Mouse (Mus musculus): ENCODE results near the gene Smtn.

The Smtn gene

DNA sequence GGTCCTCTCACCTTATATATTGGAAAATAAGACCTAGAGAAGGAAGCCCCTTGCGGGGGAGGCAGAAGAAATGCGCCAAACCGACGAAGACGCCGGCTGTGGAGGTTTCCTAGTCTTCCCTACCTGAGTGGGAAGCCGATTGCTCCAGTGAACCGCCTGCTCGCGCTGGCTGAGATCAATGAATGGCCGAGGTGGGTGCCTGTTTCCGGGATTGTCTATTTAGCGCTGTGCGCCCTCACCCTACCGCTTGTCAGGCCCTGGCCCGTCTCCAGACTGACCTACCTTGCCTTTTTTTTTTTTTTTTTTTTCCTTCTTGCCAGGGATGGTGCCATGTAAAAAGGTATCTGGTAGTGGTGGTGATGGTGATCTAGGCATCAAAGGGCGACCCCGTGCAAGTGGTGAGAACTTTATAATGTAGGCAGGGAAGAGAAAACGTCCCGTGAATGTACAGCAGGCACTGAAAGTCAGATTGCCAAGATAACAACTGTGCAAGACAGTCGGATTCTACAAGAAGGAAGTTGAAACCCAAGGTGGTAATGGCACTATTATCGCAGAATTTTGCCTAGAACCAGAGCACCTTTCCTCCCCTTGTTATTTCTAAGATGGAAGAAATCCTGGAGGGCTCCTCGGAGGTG lies at the start of gene Smtn:
Gene Smtn (minus strand): TSS at position 162 of the 635 bp plus-strand sequence.
- H3K27me3 ChIP-seq (ENCODE audit: control insufficient read depth, insufficient read depth, low read length, poor library complexity, severe bottlenecking) = no peaks in the 10 kb centered on the region
- no peak for DNase-seq (ENCODE audit: low read depth, low spot score)

DNA sequence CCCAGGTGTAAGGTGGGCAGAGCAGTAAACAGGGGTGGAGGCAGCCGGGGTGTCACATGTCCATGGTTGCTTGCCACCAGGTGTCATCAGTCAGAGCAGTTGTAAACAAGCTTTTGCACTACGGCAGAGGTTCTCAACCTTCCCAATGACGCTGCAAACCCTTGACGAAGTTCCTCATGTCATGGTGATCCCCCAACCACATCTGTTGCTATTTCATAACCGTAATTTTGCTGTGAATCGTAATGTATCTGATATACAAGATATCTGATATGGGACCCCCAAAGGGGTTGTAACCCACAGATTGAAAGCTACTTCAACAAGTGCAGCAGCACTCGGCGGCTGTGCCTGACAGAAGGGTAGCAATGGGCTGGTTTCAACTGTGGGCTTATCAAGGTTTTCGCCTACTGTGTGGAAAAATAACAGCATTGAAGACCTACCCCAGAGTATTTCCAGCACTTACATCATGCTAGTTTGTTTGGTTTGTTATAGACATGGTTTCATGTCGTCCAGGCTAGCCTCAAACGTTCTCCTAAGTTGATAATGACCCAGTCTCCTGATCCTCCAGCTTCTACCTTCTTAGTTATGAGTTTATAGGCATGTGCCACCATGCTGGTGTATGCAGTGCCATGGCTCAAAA lies 47.7 kb upstream of the Smtn start:
- no peak for DNase-seq (ENCODE audit: low read depth, low spot score)
- H3K27me3 ChIP-seq (ENCODE audit: control insufficient read depth, insufficient read depth, low read length, poor library complexity, severe bottlenecking) = no peaks in the 10 kb centered on the region
- H3K36me3 ChIP-seq (ENCODE audit: control insufficient read depth, insufficient read depth, low read length, poor library complexity, severe bottlenecking) = no peaks in the 10 kb centered on the region

More for the DNA sequence above, at the start of gene Smtn:
- no peaks in the 10 kb centered on the region for H3K36me3 ChIP-seq (ENCODE audit: control insufficient read depth, insufficient read depth, low read length, poor library complexity, severe bottlenecking)

DNA sequence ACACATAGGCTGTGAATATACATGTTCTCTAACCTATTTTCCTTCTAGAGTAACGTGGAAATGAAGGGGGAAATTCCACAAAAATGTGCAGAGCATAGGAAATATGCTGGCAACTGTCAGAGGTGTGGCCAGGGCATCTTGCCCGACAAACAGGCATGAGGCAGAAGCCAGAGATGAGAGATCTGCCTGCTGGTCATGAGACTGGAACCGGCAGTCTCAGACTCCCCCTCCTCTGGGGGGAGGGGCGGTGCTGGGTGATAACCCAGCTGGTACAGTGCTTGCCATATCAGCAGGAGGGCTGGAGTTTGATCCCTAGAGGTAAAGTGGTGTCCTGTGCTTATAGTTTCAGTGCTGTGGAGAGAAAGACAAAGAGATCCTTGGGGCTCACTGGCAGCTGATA lies 46.9 kb upstream of the Smtn start:
- Histone ChIP-seq H3K27me3 (ENCODE audit: control insufficient read depth, insufficient read depth, low read length, poor library complexity, severe bottlenecking) (no peaks in the 10 kb centered on the region), H3K36me3 (ENCODE audit: control insufficient read depth, insufficient read depth, low read length, poor library complexity, severe bottlenecking) (no peaks in the 10 kb centered on the region)
- no peak for DNase-seq (ENCODE audit: low read depth, low spot score)

- H3K27me3 ChIP-seq (ENCODE audit: control insufficient read depth, insufficient read depth, low read length, poor library complexity, severe bottlenecking) = no peaks in the 10 kb centered on the region
- H3K36me3 ChIP-seq (ENCODE audit: control insufficient read depth, insufficient read depth, low read length, poor library complexity, severe bottlenecking) = no peaks in the 10 kb centered on the region
- DNase-seq (ENCODE audit: low read depth, low spot score) = no peak
These were observed 45.7 kb upstream of the Smtn start for GRCm38 (mm10) chr11:3585983-3586618.

GRCm38 (mm10) chr11:3583127-3583526 lies 42.7 kb upstream of the Smtn start:
- no peaks in the 10 kb centered on the region for H3K36me3 ChIP-seq (ENCODE audit: control insufficient read depth, insufficient read depth, low read length, poor library complexity, severe bottlenecking)
- H3K27me3 ChIP-seq (ENCODE audit: control insufficient read depth, insufficient read depth, low read length, poor library complexity, severe bottlenecking) = no peaks in the 10 kb centered on the region
- no peak for DNase-seq (ENCODE audit: low read depth, low spot score)

GRCm38 (mm10) chr11:3581908-3582307 lies 41.5 kb upstream of the Smtn start:
- Histone ChIP-seq H3K27me3 (ENCODE audit: control insufficient read depth, insufficient read depth, low read length, poor library complexity, severe bottlenecking) (no peaks in the 10 kb centered on the region), H3K36me3 (ENCODE audit: control insufficient read depth, insufficient read depth, low read length, poor library complexity, severe bottlenecking) (no peaks in the 10 kb centered on the region)
- DNase-seq (ENCODE audit: low read depth, low spot score) = no peak

DNA sequence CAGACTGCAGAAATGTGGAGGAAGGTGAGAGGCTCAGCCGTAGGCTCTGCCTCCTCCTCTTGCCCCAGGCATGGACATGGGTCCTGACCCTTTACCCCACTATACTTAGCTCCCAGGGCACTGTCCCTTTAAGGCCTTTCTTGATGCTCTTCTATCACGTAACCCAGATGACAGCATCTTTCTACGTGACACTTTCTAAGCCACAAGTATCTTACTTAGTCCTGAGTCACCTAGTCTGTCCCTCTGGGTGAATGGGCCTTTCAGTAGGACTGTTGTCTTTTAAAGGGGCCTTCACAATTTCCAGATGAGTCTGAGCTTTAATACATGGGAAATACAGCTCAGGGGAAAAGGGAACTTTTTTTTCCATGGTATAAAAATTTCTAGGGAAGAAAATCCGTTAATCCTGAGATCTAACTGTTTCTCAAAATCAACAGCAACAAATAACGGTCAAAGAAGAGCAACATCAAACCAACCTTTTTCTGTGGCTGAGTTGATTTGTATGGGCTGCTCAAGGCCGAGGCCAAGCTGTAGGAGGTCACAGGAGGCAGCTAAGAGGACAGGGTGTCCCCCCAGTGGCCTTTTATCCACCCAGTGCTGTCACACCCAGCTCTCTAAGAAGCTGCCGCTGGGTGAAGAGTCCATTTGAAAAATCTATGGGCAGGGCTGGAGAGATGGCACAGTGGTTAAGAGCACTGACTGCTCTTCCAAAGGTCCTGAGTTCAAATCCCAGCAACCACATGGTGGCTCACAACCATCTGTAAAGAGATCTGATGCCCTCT lies 40.1 kb upstream of the Smtn start:
- DNase-seq (ENCODE audit: low read depth, low spot score) = no peak
- no peaks in the 10 kb centered on the region for H3K36me3 ChIP-seq (ENCODE audit: control insufficient read depth, insufficient read depth, low read length, poor library complexity, severe bottlenecking)
- H3K27me3 ChIP-seq (ENCODE audit: control insufficient read depth, insufficient read depth, low read length, poor library complexity, severe bottlenecking) = no peaks in the 10 kb centered on the region

- no peak for DNase-seq (ENCODE audit: low read depth, low spot score)
- H3K27me3 ChIP-seq (ENCODE audit: control insufficient read depth, insufficient read depth, low read length, poor library complexity, severe bottlenecking) = no peaks in the 10 kb centered on the region
- no peaks in the 10 kb centered on the region for H3K36me3 ChIP-seq (ENCODE audit: control insufficient read depth, insufficient read depth, low read length, poor library complexity, severe bottlenecking)
These were observed 37.8 kb upstream of the Smtn start for GRCm38 (mm10) chr11:3578050-3578725.

DNA sequence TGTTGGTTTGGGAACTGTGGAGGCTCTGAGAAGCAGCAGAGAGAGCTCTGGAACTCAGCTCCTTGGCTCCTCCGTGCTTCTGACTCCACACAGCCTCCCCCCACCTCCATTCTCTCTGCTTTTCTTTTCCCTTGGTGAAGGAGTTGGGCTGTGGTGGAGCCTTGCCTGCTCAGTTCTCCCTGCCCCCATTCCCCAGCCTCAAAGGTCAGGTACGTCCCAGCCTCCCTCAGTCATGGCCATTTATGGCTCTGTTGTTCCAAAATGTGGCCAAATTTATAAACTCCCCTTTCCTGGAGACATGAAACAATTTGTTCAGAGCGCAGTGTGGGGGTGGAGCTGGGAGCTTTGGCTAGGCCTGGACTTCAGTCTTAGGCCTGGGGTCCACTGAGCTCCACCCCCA lies 34.8 kb upstream of the Smtn start:
- DNase-seq (ENCODE audit: low read depth, low spot score) = no peak
- Histone ChIP-seq H3K36me3 (ENCODE audit: control insufficient read depth, insufficient read depth, low read length, poor library complexity, severe bottlenecking) (no peaks in the 10 kb centered on the region), H3K27me3 (ENCODE audit: control insufficient read depth, insufficient read depth, low read length, poor library complexity, severe bottlenecking) (no peaks in the 10 kb centered on the region)

DNA sequence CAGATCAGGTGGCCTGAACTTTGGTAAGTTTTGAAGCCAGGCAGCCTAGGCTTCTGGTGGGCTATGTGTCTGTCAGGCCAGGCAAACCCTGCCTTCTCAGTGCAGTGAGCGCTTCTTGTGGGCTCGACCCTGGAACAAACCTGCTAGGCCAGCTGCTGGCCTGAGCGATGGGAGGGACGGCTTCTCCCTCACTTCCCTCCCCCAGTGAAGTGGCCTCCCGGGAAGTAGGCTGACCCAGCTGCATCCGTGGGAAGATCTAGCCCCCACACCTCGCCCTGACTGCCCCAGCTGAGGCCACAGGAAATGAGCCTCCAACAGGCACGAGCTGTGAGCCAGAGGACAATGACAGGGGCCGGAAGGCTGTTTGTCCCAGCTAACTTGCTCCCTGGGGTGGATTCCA lies 32.7 kb upstream of the Smtn start:
- Histone ChIP-seq H3K27me3 (ENCODE audit: control insufficient read depth, insufficient read depth, low read length, poor library complexity, severe bottlenecking) (no peaks in the 10 kb centered on the region), H3K36me3 (ENCODE audit: control insufficient read depth, insufficient read depth, low read length, poor library complexity, severe bottlenecking) (no peaks in the 10 kb centered on the region)
- DNase-seq (ENCODE audit: low read depth, low spot score) = no peak

DNA sequence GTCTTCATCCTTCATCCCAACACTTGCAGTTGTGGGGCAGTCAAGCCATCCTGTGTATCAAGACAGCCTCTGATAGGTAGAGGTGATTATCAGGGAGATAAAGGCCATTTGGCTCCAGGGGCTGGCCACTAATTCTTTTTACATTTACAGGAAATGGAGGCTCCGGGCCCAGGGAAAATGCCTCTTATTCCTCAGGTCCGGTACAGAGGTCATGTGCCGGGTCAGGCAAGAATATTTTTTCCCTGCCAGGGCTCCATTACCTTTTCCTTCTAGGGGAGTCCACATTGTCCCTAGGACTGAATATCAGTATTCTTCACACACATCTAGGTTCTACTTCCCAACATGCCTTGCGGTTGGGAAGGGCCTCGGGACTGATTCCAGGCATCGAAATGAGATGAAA lies 31.8 kb upstream of the Smtn start:
- Histone ChIP-seq H3K36me3 (ENCODE audit: control insufficient read depth, insufficient read depth, low read length, poor library complexity, severe bottlenecking) (no peaks in the 10 kb centered on the region), H3K27me3 (ENCODE audit: control insufficient read depth, insufficient read depth, low read length, poor library complexity, severe bottlenecking) (no peaks in the 10 kb centered on the region)
- no peak for DNase-seq (ENCODE audit: low read depth, low spot score)

DNA sequence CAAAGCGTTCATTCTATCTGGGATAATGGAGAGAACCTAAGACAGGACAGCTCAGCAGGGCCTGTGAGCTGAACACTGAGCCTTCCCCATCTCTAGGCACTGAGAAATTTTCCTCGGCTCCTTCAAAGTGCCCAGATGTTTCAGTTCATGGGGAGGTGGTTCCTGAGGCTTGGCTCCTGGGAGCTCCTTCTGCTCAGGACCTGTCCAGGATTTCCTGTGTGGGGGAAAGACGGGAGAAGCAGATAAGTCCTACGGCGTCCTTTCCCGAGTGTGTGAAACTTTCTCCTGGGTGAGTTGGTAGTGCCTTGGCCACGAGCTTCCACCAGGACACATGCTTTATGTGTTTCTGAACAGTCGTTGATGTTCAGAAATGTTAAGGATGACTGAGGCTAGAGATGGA lies 29.9 kb upstream of the Smtn start:
- no peaks in the 10 kb centered on the region for H3K36me3 ChIP-seq (ENCODE audit: control insufficient read depth, insufficient read depth, low read length, poor library complexity, severe bottlenecking)
- no peaks in the 10 kb centered on the region for H3K27me3 ChIP-seq (ENCODE audit: control insufficient read depth, insufficient read depth, low read length, poor library complexity, severe bottlenecking)
- no peak for DNase-seq (ENCODE audit: low read depth, low spot score)

DNA sequence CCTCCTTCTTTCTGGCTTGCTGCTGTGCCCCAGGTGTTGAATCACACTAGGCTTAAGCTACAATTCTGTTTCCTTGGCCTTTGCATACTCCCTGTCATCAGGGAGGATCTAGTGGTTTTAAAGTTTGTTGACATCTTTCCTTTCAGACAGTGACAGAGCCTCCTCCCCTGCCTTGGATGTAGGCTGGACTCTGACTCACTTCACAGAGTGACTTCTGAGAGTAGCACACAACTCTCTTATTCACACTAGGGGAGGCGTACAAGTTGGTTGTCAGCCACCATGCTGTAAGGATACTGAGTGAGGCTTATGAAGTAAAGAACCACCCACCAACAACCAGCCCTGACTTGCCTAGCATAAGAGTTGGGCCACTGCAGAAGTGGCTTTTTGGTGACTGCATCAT lies 27.5 kb upstream of the Smtn start:
- Histone ChIP-seq H3K27me3 (ENCODE audit: control insufficient read depth, insufficient read depth, low read length, poor library complexity, severe bottlenecking) (no peaks in the 10 kb centered on the region), H3K36me3 (ENCODE audit: control insufficient read depth, insufficient read depth, low read length, poor library complexity, severe bottlenecking) (no peaks in the 10 kb centered on the region)
- no peak for DNase-seq (ENCODE audit: low read depth, low spot score)

GRCm38 (mm10) chr11:3566018-3566417 lies 25.6 kb upstream of the Smtn start:
- no peaks in the 10 kb centered on the region for H3K27me3 ChIP-seq (ENCODE audit: control insufficient read depth, insufficient read depth, low read length, poor library complexity, severe bottlenecking)
- DNase-seq (ENCODE audit: low read depth, low spot score) = no peak
- no peaks in the 10 kb centered on the region for H3K36me3 ChIP-seq (ENCODE audit: control insufficient read depth, insufficient read depth, low read length, poor library complexity, severe bottlenecking)

All from splenic B cell, adult 2 months (primary cell).